Mouse (Mus musculus) small intestine, adult 2 months (tissue): ENCODE results near the gene Ppp1r18.

Source experiments
- CTCF ChIP-seq: fragments of 200-500 bp; IDR thresholded peaks from 2 replicates; pipeline ENCODE4 v1.5.1; 2012; ENCODE audit warnings: low read depth, mild to moderate bottlenecking, control low read depth, inconsistent platforms, low read length, moderate library complexity, mixed read lengths; ENCODE audit not compliant: insufficient replicate concordance, insufficient read length; ENCODE audit errors: extremely low read depth
- POLR2A ChIP-seq: fragments of 200-500 bp; IDR thresholded peaks from 2 replicates; pipeline ENCODE4 v1.6.1; 2012; ENCODE audit warnings: low read depth, mild to moderate bottlenecking, control low read depth, inconsistent platforms, low read length, moderate library complexity

DNA sequence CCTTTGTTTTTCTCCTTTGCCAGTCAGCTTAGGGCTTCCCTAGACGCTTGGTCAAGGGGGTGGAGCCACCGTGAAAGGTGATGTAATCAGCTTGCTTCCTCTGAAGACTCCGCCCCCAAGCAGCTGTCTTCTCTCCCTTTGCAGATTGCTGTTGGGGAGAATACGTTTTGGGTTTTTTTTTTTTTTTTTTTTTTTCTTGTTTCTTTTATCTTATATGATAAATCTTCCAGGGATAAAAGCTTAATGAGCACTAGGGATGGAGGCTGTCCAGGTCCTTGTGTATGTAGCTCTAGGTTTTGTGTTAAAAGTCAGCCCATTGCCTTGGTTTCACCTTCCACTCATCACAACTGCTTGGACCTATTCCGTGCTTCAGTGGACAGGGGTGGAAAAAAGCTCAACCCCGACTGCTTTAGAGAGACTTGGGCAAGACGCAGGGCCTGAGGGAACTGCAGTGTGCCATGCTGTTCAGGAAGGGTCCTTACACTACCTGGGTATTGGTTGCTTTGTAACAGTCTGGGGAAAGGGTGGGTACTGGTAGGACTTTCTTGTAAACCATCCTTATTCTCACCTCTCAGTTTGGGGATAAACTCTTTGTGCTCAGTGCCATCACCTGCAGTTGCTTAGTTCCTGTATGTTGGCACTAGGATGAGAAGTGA, 53.8 kb downstream of the Ppp1r18 start:
- no peak for TF ChIP-seq CTCF
- TF ChIP-seq POLR2A = no peak; the same call in 1 of the 2 replicates
